In genomic region chr4:151275292-151275691, GRCm38 (mm10) we compare ENCODE assay signal across 8 mouse cellular contexts.
A peak's percentile ranks its signal among the peaks of the same experiment; 100 is the strongest.
DNase-seq lines count a peak whose midpoint lies in the region; ATAC-seq and TF ChIP-seq lines count a peak whose summit lies in the region.

No protein-coding gene starts in this region.

- no peak overlapping the region for H3ac ChIP-seq in myocyte (ENCODE audit: control insufficient read depth, insufficient read length)

- no peaks in the 10 kb centered on the region for H3K36me3 ChIP-seq in lung, embryonic 14.5 days (ENCODE audit: insufficient read depth)
- no peaks in the 10 kb centered on the region for H3K36me3 ChIP-seq in hindbrain, embryonic 16.5 days (ENCODE audit: control insufficient read depth, insufficient read depth, low read length)
- H3K36me3 ChIP-seq in myocyte (ENCODE audit: control insufficient read depth, insufficient read depth), result no peaks in the 10 kb centered on the region

- no peaks in the 10 kb centered on the region for H3K4me1 ChIP-seq in lung, embryonic 14.5 days (ENCODE audit: insufficient read depth)
- H3K4me1 ChIP-seq in cerebellum, adult 2 months (ENCODE audit: control insufficient read depth, insufficient read depth, low read length), result peaks cover 19% of the 10 kb centered on the region
- H3K4me1 ChIP-seq in hindbrain, embryonic 16.5 days (ENCODE audit: control insufficient read depth, insufficient read depth, low read depth, low read length), result peaks cover 14% of the 10 kb centered on the region

- DNase-seq in lung, embryonic 14.5 days, result peak; percentile 45
- no peak for DNase-seq in lung, postnatal 36 days
- peak; percentile 66 to 76 for DNase-seq in cerebellum, adult 2 months
- no peak for DNase-seq in thymus, postnatal 10 days (ENCODE audit: low spot score in 2 of 2)
- no peak for DNase-seq in lung, adult 18-20 months
- DNase-seq in ovary, postnatal 14 days (ENCODE audit: low spot score), result no peak

- H3K9ac ChIP-seq in lung, embryonic 14.5 days, result no peak overlapping the region
- H3K9ac ChIP-seq in hindbrain, embryonic 16.5 days (ENCODE audit: low read depth, low read length), result peak overlapping the region; percentile 7; the same call in 1 of the 2 replicates

- 54% methylated on average over 13 of the region's 13 CpGs for WGBS in lung, embryonic 14.5 days
- WGBS in cerebellum, adult 2 months, result 7% methylated on average over 13 of the region's 13 CpGs
- WGBS in hindbrain, embryonic 16.5 days, result 26% methylated on average over 13 of the region's 13 CpGs

- no peak overlapping the region for H3K27ac ChIP-seq in lung, embryonic 14.5 days (ENCODE audit: low read depth)
- no peak overlapping the region for H3K27ac ChIP-seq in cerebellum, adult 2 months (ENCODE audit: insufficient read depth, low read length)
- peak overlapping the region; percentile 55; the same call in 1 of the 2 replicates for H3K27ac ChIP-seq in hindbrain, embryonic 16.5 days (ENCODE audit: low read depth, low read length)

- TF ChIP-seq CTCF in lung, embryonic 14.5 days (IDR thresholded peaks at IDR 0.05; ENCODE audit: low read depth), result no peak
- TF ChIP-seq CTCF in cerebellum, adult 2 months (IDR thresholded peaks at IDR 0.05; ENCODE audit: borderline replicate concordance, insufficient read depth, low read depth, low read length), result no peak

- ATAC-seq in lung, embryonic 14.5 days (ENCODE audit: insufficient read depth), result no peak
- peak; percentile 72 for ATAC-seq in hindbrain, embryonic 16.5 days

- TF ChIP-seq POLR2A in cerebellum, adult 2 months (IDR thresholded peaks at IDR 0.05; ENCODE audit: borderline replicate concordance, insufficient read depth, low read length), result no peak
- no peak for TF ChIP-seq POLR2A in myocyte (IDR thresholded peaks at IDR 0.05; ENCODE audit: insufficient read length, low read depth)

- H3K4me3 ChIP-seq in lung, embryonic 14.5 days (ENCODE audit: low read depth, low read length), result no peak overlapping the region
- no peak overlapping the region for H3K4me3 ChIP-seq in cerebellum, adult 2 months (replicated peaks; ENCODE audit: insufficient read depth, low read depth, low read length)
- no peak overlapping the region for H3K4me3 ChIP-seq in hindbrain, embryonic 16.5 days (ENCODE audit: low read length)
- H3K4me3 ChIP-seq in myocyte, result no peak overlapping the region

- H3K9me3 ChIP-seq in lung, embryonic 14.5 days (ENCODE audit: low read depth, low read length), result no peaks in the 10 kb centered on the region
- H3K9me3 ChIP-seq in hindbrain, embryonic 16.5 days (ENCODE audit: control insufficient read depth, low read length), result no peaks in the 10 kb centered on the region

- no peaks in the 10 kb centered on the region for H3K27me3 ChIP-seq in lung, embryonic 14.5 days (ENCODE audit: insufficient read depth, low read length)
- H3K27me3 ChIP-seq in cerebellum, adult 2 months (ENCODE audit: control insufficient read depth, insufficient read depth, low read length), result no peaks in the 10 kb centered on the region
- no peaks in the 10 kb centered on the region for H3K27me3 ChIP-seq in hindbrain, embryonic 16.5 days (replicated peaks; ENCODE audit: control insufficient read depth, insufficient read depth, low read length)
- peaks cover 25% of the 10 kb centered on the region for H3K27me3 ChIP-seq in myocyte (ENCODE audit: control insufficient read depth, insufficient read depth, insufficient read length)

- H3K79me2 ChIP-seq in myocyte (ENCODE audit: control insufficient read depth, insufficient read depth), result no peaks in the 10 kb centered on the region

- no peak overlapping the region for H3K4me2 ChIP-seq in lung, embryonic 14.5 days
- 0 out of 2 replicates have a peak overlapping the region, but pooled peaks have one; percentile 7 for H3K4me2 ChIP-seq in hindbrain, embryonic 16.5 days (ENCODE audit: low read length)
- H3K4me2 ChIP-seq in myocyte (ENCODE audit: low read depth), result peak overlapping the region; percentile 30

TF ChIP-seq in myocyte, 11 proteins besides CTCF, POLR2A, EP300 and RAD21:
- TF ChIP-seq MAX (IDR thresholded peaks at IDR 0.05; ENCODE audit: low read depth) (no peak), MYOD1 (IDR thresholded peaks at IDR 0.05; ENCODE audit: control insufficient read depth in 1 of 3, insufficient read length in 2 of 3, low read depth in 2 of 3) (peak in 1 of 3 experiments; percentile 22), TCF3 (IDR thresholded peaks at IDR 0.05; ENCODE audit: insufficient read length, low read depth) (no peak), TCF12 (IDR thresholded peaks at IDR 0.05; ENCODE audit: insufficient read depth, poor library complexity, severe bottlenecking) (no peak)

Comparison
In these comparisons a context has a peak if more than half of its experiments do, and no peak if none do; other contexts are left out.
1. DNase-seq: peak in lung, embryonic 14.5 days (single experiment) and cerebellum, adult 2 months (2 of 2); none in lung, postnatal 36 days (single experiment), thymus, postnatal 10 days (0 of 2), lung, adult 18-20 months (0 of 2) and ovary, postnatal 14 days (single experiment).